Mouse (Mus musculus) intestine, embryonic 14.5 days (tissue): ENCODE data around the gene Cd81. TPM values are rescaled to one million over a fixed set of nuclear protein-coding genes. Genes with fewer than 3 reads are reported as not detected.

Source experiments
- ATAC-seq: fragments of 200-750 bp; cut with Nextera tagmentation; replicated peaks from 2 replicates; pipeline ENCODE4 v1.8.0; 2017; ENCODE audit warnings: low read depth, moderate number of reproducible peaks, moderate TSS enrichment, moderate library complexity; ENCODE audit not compliant: low FRiP score, low TSS enrichment
- DNase-seq: peaks from one replicate; pipeline ENCODE4 v3.0.0-alpha.2; 2018; ENCODE audit warnings: low spot score
- H3K27ac ChIP-seq: fragments of 300-500 bp; sonication (generic); 2 replicates; pipeline ENCODE4 v1.5.1; 2014; ENCODE audit warnings: low read depth, mild to moderate bottlenecking, control low read depth
- H3K27me3 ChIP-seq: fragments of 300-500 bp; sonication (generic); replicated peaks from 2 replicates; pipeline ENCODE4 v1.6.1; 2014; ENCODE audit warnings: low read length, control low read depth; ENCODE audit not compliant: control insufficient read depth, insufficient read depth
- H3K36me3 ChIP-seq: fragments of 300-500 bp; sonication (generic); 2 replicates; pipeline ENCODE4 v1.6.1; 2014; ENCODE audit warnings: low read length, control low read depth; ENCODE audit not compliant: control insufficient read depth, insufficient read depth
- H3K4me1 ChIP-seq: fragments of 300-500 bp; sonication (generic); replicated peaks from 2 replicates; pipeline ENCODE4 v1.6.1; 2014; ENCODE audit warnings: low read length, control low read depth, mixed read lengths; ENCODE audit not compliant: control insufficient read depth, insufficient read depth
- H3K4me2 ChIP-seq: fragments of 300-500 bp; sonication (generic); 2 replicates; pipeline ENCODE4 v1.6.1; 2014; ENCODE audit warnings: low read length
- H3K4me3 ChIP-seq: fragments of 300-500 bp; sonication (generic); 2 replicates; pipeline ENCODE4 v1.5.1; 2014; ENCODE audit warnings: low read depth, low read length, control low read depth, mixed read lengths
- H3K9ac ChIP-seq: fragments of 300-500 bp; sonication (generic); 2 replicates; pipeline ENCODE4 v1.6.1; 2014; ENCODE audit warnings: mild to moderate bottlenecking, low read length
- H3K9me3 ChIP-seq: fragments of 300-500 bp; sonication (generic); 2 replicates; pipeline ENCODE4 v1.6.1; 2016; ENCODE audit warnings: low read length, control low read depth; ENCODE audit not compliant: control insufficient read depth
- WGBS: fragments of 180-500 bp; shearing (Covaris S2); extraction: QIAGEN DNeasy Blood & Tissue Kit; methylation state at CpG from one replicate; pipeline ENCODE4 v1.1.7; 2014; 5-methylcytosine and 5-hydroxymethylcytosine counted together
- polyA plus RNA-seq: library from polyadenylated mRNA; unstranded; fragments of >200 nt; fragmentation: Nextera tagmentation; extraction: Ambion mirVana; gene quantifications from 2 replicates; pipeline ENCODE4 v1.2.1, GENCODE M21; 2014

The Cd81 gene
- polyA plus RNA-seq, 1 experiment from 2014 or later = 457 TPM

- no peak overlapping the region for H3K4me2 ChIP-seq
- no peak for ATAC-seq
- no peak overlapping the region for H3K4me3 ChIP-seq
- 0 out of 2 replicates have a peak, but pooled peaks cover 3% of the 10 kb centered on the region for H3K9me3 ChIP-seq
- WGBS = 96% methylated on average over 3 of the region's 3 CpGs
- no peak overlapping the region for H3K27ac ChIP-seq
- peaks cover 10% of the 10 kb centered on the region; the same call in 1 of the 2 replicates for H3K27me3 ChIP-seq
- peaks cover 6% of the 10 kb centered on the region for H3K4me1 ChIP-seq
- no peak for DNase-seq
- H3K36me3 ChIP-seq = no peaks in the 10 kb centered on the region
- H3K9ac ChIP-seq = no peak overlapping the region
Measured at GRCm38 (mm10) chr7:143040561-143040960, 12.0 kb upstream of the Cd81 start.

DNA sequence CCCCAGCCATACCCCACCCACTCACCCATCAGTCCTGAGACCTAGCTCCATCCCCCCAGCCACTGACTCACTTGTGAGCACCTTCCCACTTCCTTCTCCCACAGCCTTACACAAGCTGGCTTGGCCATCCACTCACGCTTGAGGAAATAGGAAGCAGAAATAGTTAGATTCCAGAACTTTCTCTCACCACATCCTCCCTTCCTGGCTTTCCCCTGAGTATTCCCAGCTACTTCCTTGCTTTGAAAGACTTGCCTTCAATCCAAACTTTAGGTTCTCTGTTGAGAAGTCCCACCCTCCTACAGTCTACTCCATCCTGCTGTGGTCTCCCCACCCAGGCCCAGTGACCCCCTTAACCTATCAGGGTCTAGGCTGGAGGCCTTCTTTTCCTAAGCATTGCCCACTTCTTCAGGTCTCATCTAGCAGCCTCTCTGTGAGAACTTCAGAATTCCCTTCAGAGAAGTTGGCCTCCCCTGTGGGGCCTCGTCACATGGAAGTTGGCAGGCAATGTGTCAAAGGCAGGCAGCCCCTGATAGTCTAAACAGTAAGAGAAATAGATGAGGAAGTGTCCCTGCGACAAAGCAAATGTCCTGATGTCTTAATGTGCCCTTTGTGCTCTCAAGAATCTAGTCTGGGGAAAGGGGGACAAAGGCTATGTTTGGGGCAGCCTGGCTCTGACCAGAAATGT is 11.3 kb upstream of the Cd81 start:
- 0 out of 2 replicates have a peak, but pooled peaks cover 3% of the 10 kb centered on the region for H3K9me3 ChIP-seq
- no peak overlapping the region for H3K4me2 ChIP-seq
- DNase-seq = no peak
- no peak for ATAC-seq
- H3K4me1 ChIP-seq = peaks cover 6% of the 10 kb centered on the region
- H3K9ac ChIP-seq = no peak overlapping the region
- H3K27ac ChIP-seq = no peak overlapping the region
- peaks cover 10% of the 10 kb centered on the region; the same call in 1 of the 2 replicates for H3K27me3 ChIP-seq
- WGBS = 80% methylated on average over 3 of the region's 3 CpGs
- no peaks in the 10 kb centered on the region for H3K36me3 ChIP-seq
- H3K4me3 ChIP-seq = no peak overlapping the region

DNA sequence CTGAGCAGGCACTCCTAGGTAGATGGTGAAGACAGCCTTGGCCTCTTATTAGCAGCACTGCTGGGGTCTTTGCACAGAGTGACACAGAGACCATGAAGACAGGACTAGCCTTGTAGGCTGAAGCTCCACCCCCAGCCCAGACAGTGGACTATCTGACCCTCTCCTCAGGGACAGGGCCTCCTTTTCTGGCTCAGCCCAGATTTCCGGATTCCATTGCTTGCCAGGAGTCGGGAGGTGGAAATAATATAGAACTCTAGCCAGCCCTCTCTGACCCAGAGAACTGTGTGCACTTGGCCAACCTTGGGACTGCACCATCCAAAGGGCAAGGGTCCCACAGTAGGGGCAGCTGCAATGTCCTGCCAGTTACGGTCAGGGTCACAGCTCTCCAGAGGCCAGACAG is 10.4 kb upstream of the Cd81 start:
- Histone ChIP-seq H3K9ac (no peak overlapping the region), H3K9me3 (0 out of 2 replicates have a peak, but pooled peaks cover 3% of the 10 kb centered on the region), H3K36me3 (no peaks in the 10 kb centered on the region), H3K4me1 (peaks cover 6% of the 10 kb centered on the region), H3K4me2 (no peak overlapping the region), H3K27ac (no peak overlapping the region), H3K27me3 (peaks cover 13% of the 10 kb centered on the region), H3K4me3 (no peak overlapping the region)
- WGBS = 56% methylated on average over 3 of the region's 3 CpGs
- ATAC-seq (no peak), DNase-seq (no peak)

GRCm38 (mm10) chr7:143042897-143043300 is 9.6 kb upstream of the Cd81 start:
- Histone ChIP-seq H3K27me3 (peaks cover 8% of the 10 kb centered on the region), H3K36me3 (no peaks in the 10 kb centered on the region), H3K9ac (no peak overlapping the region), H3K4me2 (no peak overlapping the region), H3K9me3 (0 out of 2 replicates have a peak, but pooled peaks cover 3% of the 10 kb centered on the region), H3K4me1 (peaks cover 6% of the 10 kb centered on the region), H3K4me3 (no peak overlapping the region), H3K27ac (no peak overlapping the region)
- WGBS = 86% methylated on average over 3 of the region's 3 CpGs
- no peak for DNase-seq
- no peak for ATAC-seq

- no peak for ATAC-seq
- peaks cover 6% of the 10 kb centered on the region for H3K4me1 ChIP-seq
- WGBS = 89% methylated on average over 2 of the region's 2 CpGs
Measured at GRCm38 (mm10) chr7:143044049-143044825, 8.3 kb upstream of the Cd81 start.

DNA sequence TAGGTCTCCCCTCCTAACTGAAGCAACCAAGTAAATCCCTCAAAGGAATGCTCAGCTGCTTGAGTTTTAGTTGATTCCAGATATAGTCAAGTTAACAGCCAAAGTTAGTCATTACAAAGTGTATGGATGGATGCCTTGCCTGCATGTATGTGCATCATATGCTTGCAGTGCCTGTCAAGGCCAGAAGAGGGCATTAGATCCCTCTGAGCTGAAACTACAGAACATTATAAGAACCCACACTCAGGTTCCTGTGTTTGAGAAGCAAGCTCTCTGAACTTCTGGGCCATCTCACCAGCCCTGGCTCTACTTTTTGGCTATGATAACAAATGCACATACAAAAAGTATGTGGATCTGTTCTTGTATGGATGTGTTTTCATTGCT is 7.7 kb upstream of the Cd81 start:
- H3K4me1 ChIP-seq = peaks cover 6% of the 10 kb centered on the region
- DNase-seq (no peak), ATAC-seq (no peak)

More at GRCm38 (mm10) chr7:143044049-143044825, 8.3 kb upstream of the Cd81 start:
- Histone ChIP-seq H3K4me2 (no peak overlapping the region), H3K36me3 (no peaks in the 10 kb centered on the region), H3K9ac (no peak overlapping the region), H3K4me3 (no peak overlapping the region), H3K9me3 (0 out of 2 replicates have a peak, but pooled peaks cover 3% of the 10 kb centered on the region), H3K27me3 (peaks cover 7% of the 10 kb centered on the region; the same call in 1 of the 2 replicates), H3K27ac (no peak overlapping the region)
- no peak for DNase-seq

GRCm38 (mm10) chr7:143046358-143046757 is 6.2 kb upstream of the Cd81 start:
- no peak overlapping the region for H3K9ac ChIP-seq
- H3K4me3 ChIP-seq = no peak overlapping the region
- no peak overlapping the region for H3K4me2 ChIP-seq
- no peak overlapping the region for H3K27ac ChIP-seq
- no peaks in the 10 kb centered on the region for H3K36me3 ChIP-seq
- no peak for ATAC-seq
- H3K9me3 ChIP-seq = 0 out of 2 replicates have a peak, but pooled peaks cover 3% of the 10 kb centered on the region
- DNase-seq = no peak
- peaks cover 6% of the 10 kb centered on the region for H3K4me1 ChIP-seq
- WGBS = 72% methylated on average over 7 of the region's 7 CpGs
- H3K27me3 ChIP-seq = peaks cover 4% of the 10 kb centered on the region; the same call in 1 of the 2 replicates

More for the DNA sequence above, 7.7 kb upstream of the Cd81 start:
- Histone ChIP-seq H3K9me3 (0 out of 2 replicates have a peak, but pooled peaks cover 3% of the 10 kb centered on the region), H3K4me3 (no peak overlapping the region), H3K36me3 (no peaks in the 10 kb centered on the region), H3K9ac (no peak overlapping the region), H3K27ac (no peak overlapping the region), H3K4me2 (no peak overlapping the region), H3K27me3 (peaks cover 7% of the 10 kb centered on the region; the same call in 1 of the 2 replicates)

GRCm38 (mm10) chr7:143049331-143049730 is 3.2 kb upstream of the Cd81 start:
- ATAC-seq (no peak), DNase-seq (no peak)
- Histone ChIP-seq H3K27ac (no peak overlapping the region), H3K9me3 (0 out of 2 replicates have a peak, but pooled peaks cover 3% of the 10 kb centered on the region), H3K4me1 (peaks cover 6% of the 10 kb centered on the region), H3K36me3 (no peaks in the 10 kb centered on the region), H3K4me3 (no peak overlapping the region), H3K4me2 (no peak overlapping the region), H3K27me3 (peaks cover 4% of the 10 kb centered on the region; the same call in 1 of the 2 replicates), H3K9ac (no peak overlapping the region)
- 77% methylated on average over 3 of the region's 3 CpGs for WGBS
